Mouse (Mus musculus): ENCODE measurements around the gene Tent5a.

The Tent5a gene

GRCm38 (mm10) chr9:85312473-85312872 is 14.7 kb downstream of the Tent5a start, which contains the start of gene Gm11114:
Gm11114 (plus strand) TSS chr9:85312773.
- no peak for DNase-seq (ENCODE audit: low spot score)

GRCm38 (mm10) chr9:85303378-85303777 is 23.8 kb downstream of the Tent5a start:
- no peak for DNase-seq (ENCODE audit: low spot score)

GRCm38 (mm10) chr9:85302849-85303248 is 24.3 kb downstream of the Tent5a start:
- no peak for DNase-seq (ENCODE audit: low spot score)

- DNase-seq (ENCODE audit: low spot score): no peak
These were observed 53.0 kb downstream of the Tent5a start for GRCm38 (mm10) chr9:85274114-85274513.

Measured in left cerebral cortex, adult 11 months (tissue).